Mouse (Mus musculus): ENCODE results near the gene 5330417C22Rik. TPM values are rescaled to one million over a fixed set of nuclear protein-coding genes. Genes with fewer than 3 reads are reported as not detected.

The 5330417C22Rik gene
- total and polyA plus RNA-seq, 3 experiments: 0.07 to 1.8 TPM; not detected in 1

DNA sequence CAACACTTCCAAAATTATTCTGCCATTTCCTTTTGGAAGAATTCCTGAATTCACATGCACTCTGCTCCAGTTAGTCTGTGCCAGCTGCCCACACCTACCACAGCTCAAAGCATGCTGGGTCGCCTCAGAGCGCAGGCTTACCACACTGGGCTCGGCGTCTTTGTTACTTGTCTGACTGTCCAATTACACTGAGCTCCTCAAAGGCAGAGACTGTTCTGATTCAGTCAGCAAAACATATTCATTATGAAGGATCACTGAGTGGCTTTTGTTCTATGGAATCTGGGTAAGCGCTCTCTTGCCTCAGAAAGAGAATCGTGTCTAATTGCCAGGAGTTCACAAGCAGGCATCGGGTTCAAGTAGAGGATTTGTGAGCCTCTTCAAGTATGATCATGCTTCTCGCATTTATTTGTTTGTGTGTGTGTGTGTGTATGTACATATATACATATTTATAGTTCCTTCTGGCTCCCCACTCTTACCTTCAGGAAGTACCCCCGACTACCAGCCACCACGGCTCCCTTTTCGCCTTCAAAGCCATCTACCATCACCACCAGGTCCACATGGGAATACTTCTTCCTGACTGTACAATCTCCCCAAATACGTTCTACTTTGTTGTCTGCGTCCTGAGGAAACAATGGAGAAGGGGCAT, 103.7 kb downstream of the 5330417C22Rik start:
- 83% methylated on average over 13 of the region's 13 CpGs for WGBS
- no peak for DNase-seq
- intact Hi-C loops (cut with DNase I): no loop called here
- Histone ChIP-seq H3K9ac (ENCODE audit: low read depth, low read length) (no peak overlapping the region), H3K36me3 (ENCODE audit: control insufficient read depth, insufficient read depth, low read length) (no peaks in the 10 kb centered on the region; the same call in 1 of the 2 replicates), H3K27ac (no peak overlapping the region), H3K27me3 (ENCODE audit: control insufficient read depth, insufficient read depth, low read length) (no peaks in the 10 kb centered on the region), H3K79me2 (replicated peaks; ENCODE audit: control insufficient read depth, insufficient read depth, low read length) (no peaks in the 10 kb centered on the region), H3K4me3 (no peak overlapping the region), H3K4me1 (ENCODE audit: control insufficient read depth, insufficient read depth, low read length) (no peaks in the 10 kb centered on the region)
- TF ChIP-seq EP300 (IDR thresholded peaks at IDR 0.05; ENCODE audit: insufficient read depth, low read depth, low read length) (no peak), POLR2A (IDR thresholded peaks at IDR 0.05; ENCODE audit: insufficient read depth, low read depth, low read length) (no peak), CTCF (IDR thresholded peaks at IDR 0.05) (no peak)

DNA sequence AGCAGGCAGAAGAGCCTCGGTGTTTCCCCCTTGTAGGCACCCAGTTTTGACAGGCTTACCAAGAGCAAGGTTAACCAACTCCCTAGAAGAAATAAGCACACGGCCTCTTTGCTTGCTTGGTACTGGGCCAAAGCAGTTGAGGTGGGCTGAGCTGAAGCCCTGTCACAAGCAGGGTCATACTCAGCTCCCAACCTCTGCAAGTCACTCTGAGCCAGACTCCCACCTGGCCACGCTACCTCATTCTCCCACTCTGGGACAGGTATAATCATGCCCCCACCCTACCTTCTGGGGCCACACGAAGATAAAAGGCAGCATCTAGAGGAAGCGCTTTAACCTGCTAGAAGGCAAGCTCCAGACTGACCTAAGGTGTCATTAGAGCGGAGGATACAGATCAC, 110.7 kb downstream of the 5330417C22Rik start:
- no peak for DNase-seq
- Histone ChIP-seq H3K79me2 (replicated peaks; ENCODE audit: control insufficient read depth, insufficient read depth, low read length) (no peaks in the 10 kb centered on the region), H3K27me3 (ENCODE audit: control insufficient read depth, insufficient read depth, low read length) (no peaks in the 10 kb centered on the region), H3K4me3 (no peak overlapping the region), H3K9ac (ENCODE audit: low read depth, low read length) (no peak overlapping the region), H3K4me1 (ENCODE audit: control insufficient read depth, insufficient read depth, low read length) (no peaks in the 10 kb centered on the region; the same call in 1 of the 2 replicates), H3K36me3 (ENCODE audit: control insufficient read depth, insufficient read depth, low read length) (no peaks in the 10 kb centered on the region), H3K27ac (no peak overlapping the region)
- intact Hi-C loops (cut with DNase I): no loop called here
- 83% methylated on average over 6 of the region's 6 CpGs for WGBS
- TF ChIP-seq EP300 (IDR thresholded peaks at IDR 0.05; ENCODE audit: insufficient read depth, low read depth, low read length) (no peak), CTCF (IDR thresholded peaks at IDR 0.05) (no peak), POLR2A (IDR thresholded peaks at IDR 0.05; ENCODE audit: insufficient read depth, low read depth, low read length) (no peak)

DNA sequence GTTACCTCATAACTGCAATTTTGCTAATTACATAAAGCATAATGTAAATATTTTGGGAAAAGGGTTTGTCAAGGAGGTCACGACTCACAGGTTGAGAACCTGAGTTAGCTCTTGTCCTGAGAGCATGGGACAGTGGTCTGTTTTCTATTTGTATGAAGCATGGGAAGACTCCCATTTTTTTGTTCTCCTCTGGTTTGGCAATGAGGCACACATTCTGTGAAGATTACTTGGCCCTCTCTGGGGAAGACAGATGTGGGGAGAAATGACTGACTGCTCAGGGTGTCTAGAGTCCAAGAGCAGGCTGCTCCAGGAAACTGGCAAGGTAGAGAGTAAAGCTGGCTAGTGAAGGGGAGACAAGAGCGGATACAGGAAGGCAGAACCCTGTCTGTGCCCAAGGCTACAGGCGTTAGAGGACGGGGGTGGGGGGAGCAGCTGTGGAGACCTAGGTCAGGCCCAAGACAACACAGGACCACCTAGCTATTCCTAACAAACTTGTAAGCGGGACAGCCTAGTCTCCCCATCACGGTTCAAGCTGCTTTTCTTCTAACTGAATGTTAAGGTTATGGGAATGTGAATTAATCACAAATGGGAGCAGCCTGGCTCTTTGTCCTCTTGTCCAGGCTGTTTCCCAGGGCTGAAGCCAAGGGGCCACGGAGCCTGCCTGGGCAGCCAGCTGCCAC, 111.3 kb downstream of the 5330417C22Rik start:
- H3K9ac ChIP-seq (ENCODE audit: low read depth, low read length): no peak overlapping the region
- intact Hi-C loops (cut with DNase I): no loop called here
- no peak overlapping the region for H3K4me3 ChIP-seq
- H3K4me1 ChIP-seq (ENCODE audit: control insufficient read depth, insufficient read depth, low read length): no peaks in the 10 kb centered on the region; the same call in 1 of the 2 replicates
- H3K27ac ChIP-seq: no peak overlapping the region
- DNase-seq: no peak
- no peak for TF ChIP-seq POLR2A (IDR thresholded peaks at IDR 0.05; ENCODE audit: insufficient read depth, low read depth, low read length)
- no peak for TF ChIP-seq CTCF (IDR thresholded peaks at IDR 0.05)
- TF ChIP-seq EP300 (IDR thresholded peaks at IDR 0.05; ENCODE audit: insufficient read depth, low read depth, low read length): no peak
- no peaks in the 10 kb centered on the region for H3K36me3 ChIP-seq (ENCODE audit: control insufficient read depth, insufficient read depth, low read length)
- 89% methylated on average over 7 of the region's 7 CpGs for WGBS
- H3K27me3 ChIP-seq (ENCODE audit: control insufficient read depth, insufficient read depth, low read length): no peaks in the 10 kb centered on the region
- no peaks in the 10 kb centered on the region for H3K79me2 ChIP-seq (replicated peaks; ENCODE audit: control insufficient read depth, insufficient read depth, low read length)

DNA sequence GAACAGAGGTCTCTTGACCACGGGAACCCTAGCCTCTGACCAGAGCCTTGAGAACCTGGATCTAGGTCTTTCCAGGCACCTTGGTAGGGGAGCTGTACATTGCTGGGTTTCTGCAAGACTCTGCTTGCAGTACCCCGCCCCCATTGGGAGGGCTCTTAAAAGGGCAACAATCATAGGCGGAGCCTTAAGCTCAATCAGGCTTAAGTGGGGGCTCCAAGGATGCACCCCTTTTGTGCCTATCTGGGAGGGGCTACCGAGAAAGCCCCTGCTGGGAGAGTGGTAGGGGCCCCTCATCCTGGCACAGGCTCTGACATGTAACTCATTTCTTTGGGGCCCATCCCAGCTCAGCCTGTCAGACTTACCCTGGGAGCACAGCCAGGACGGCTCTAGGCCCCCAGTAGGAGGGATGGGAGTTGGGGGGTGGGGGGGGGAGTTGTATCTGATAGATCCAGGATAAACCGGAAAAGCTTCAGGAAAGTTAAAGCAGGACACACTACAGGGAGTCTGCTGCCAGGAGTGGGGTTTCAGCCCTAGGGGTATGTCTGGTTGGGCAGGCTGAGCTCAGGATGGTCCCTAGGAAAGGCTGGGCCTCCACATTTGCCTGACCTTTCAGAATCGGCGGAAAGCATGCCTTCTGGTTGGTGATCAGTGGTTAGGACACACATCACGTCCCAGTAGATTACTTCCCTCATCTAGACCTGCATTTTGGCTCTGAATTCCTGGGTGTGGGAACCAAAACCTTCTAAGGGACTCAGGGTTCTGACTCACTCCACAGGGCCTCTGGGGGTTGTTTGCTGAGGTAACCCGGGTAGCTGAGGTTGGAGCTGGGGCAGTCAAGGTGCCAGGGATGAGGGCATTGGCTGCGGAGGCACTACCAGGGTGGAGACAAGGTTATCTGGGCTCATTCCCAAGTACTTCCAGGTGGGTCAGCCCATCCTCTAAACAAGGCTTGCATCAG, 112.2 kb downstream of the 5330417C22Rik start:
- no peaks in the 10 kb centered on the region for H3K79me2 ChIP-seq (replicated peaks; ENCODE audit: control insufficient read depth, insufficient read depth, low read length)
- 21% methylated on average over 11 of the region's 11 CpGs for WGBS
- no peak overlapping the region for H3K4me3 ChIP-seq
- H3K4me1 ChIP-seq (ENCODE audit: control insufficient read depth, insufficient read depth, low read length): no peaks in the 10 kb centered on the region; the same call in 1 of the 2 replicates
- no peak overlapping the region for H3K27ac ChIP-seq
- TF ChIP-seq EP300 (IDR thresholded peaks at IDR 0.05; ENCODE audit: insufficient read depth, low read depth, low read length) (no peak), CTCF (IDR thresholded peaks at IDR 0.05) (no peak), POLR2A (IDR thresholded peaks at IDR 0.05; ENCODE audit: insufficient read depth, low read depth, low read length) (0 out of 2 replicates have a peak, but pooled peaks have one; percentile 11)
- intact Hi-C loops (cut with DNase I): no loop called here
- H3K36me3 ChIP-seq (ENCODE audit: control insufficient read depth, insufficient read depth, low read length): no peaks in the 10 kb centered on the region
- H3K27me3 ChIP-seq (ENCODE audit: control insufficient read depth, insufficient read depth, low read length): no peaks in the 10 kb centered on the region
- DNase-seq: peak in 1 of 2 experiments; percentile 48
- no peak overlapping the region for H3K9ac ChIP-seq (ENCODE audit: low read depth, low read length)

DNA sequence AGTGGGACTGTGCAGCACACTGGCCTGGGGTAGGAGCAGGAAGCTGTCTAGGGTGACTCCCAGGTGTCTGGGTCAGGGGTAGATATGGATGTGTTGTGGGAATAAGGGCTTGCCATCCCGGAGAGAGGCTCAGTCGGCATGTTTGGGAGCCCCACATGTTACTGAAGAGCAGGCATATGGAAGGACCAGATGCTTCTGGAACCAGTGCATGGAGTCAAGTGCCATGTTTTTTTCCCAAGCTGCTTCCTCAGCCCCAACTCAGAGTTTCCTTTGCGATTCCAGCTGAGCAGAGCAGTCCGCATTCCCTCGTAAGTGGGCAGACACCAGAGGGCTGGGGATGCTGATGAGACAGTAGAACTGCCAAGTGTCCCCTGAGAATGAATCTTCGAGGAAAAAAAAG, 113.3 kb downstream of the 5330417C22Rik start:
- intact Hi-C loops (cut with DNase I): no loop called here
- TF ChIP-seq CTCF (IDR thresholded peaks at IDR 0.05) (no peak), EP300 (IDR thresholded peaks at IDR 0.05; ENCODE audit: insufficient read depth, low read depth, low read length) (no peak), POLR2A (IDR thresholded peaks at IDR 0.05; ENCODE audit: insufficient read depth, low read depth, low read length) (no peak)
- WGBS: 31% methylated on average over 6 of the region's 6 CpGs

More for the DNA sequence above, 113.3 kb downstream of the 5330417C22Rik start:
- Histone ChIP-seq H3K4me1 (ENCODE audit: control insufficient read depth, insufficient read depth, low read length) (no peaks in the 10 kb centered on the region; the same call in 1 of the 2 replicates), H3K27me3 (ENCODE audit: control insufficient read depth, insufficient read depth, low read length) (no peaks in the 10 kb centered on the region), H3K27ac (no peak overlapping the region), H3K79me2 (replicated peaks; ENCODE audit: control insufficient read depth, insufficient read depth, low read length) (no peaks in the 10 kb centered on the region), H3K9ac (ENCODE audit: low read depth, low read length) (no peak overlapping the region), H3K36me3 (ENCODE audit: control insufficient read depth, insufficient read depth, low read length) (no peaks in the 10 kb centered on the region), H3K4me3 (no peak overlapping the region)
- DNase-seq: no peak
